In the genomic region with DNA sequence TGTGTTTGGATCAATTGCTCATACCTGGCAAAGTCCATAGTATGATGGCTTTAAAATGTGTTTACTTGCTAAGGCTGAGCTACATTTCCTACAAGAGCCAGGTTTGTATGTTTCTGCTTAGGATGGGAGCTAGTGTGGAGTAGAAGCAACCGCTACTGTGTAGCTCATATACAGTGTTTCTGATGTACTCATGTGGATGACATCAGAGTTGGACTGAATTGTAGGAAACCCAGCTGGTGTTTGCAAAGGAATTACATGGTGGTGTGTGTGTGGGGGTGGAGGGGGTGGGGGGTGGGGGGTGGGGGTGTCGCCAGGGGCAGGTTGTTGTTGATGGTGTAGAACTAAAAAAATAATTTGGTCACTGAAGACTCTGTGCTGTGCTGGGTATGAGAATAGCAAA, we compare ENCODE assay signal across 29 mouse cellular contexts.
"Had no signal": no experiment of that assay in that cellular context is flagged by ENCODE, and none has a peak within 500 bp of the region (broad histone marks: within the 10 kb centered on the region; RNA-seq: fewer than 3 reads in every experiment).

No protein-coding gene starts in this region.

- H3K9ac ChIP-seq: heart, embryonic 13.5 days; heart, embryonic 15.5 days; hindbrain, embryonic 13.5 days; hindbrain, embryonic 15.5 days; kidney, embryonic 15.5 days; limb, embryonic 13.5 days; limb, embryonic 15.5 days; liver, embryonic 12.5 days; liver, embryonic 14.5 days had no signal

- H3K4me2 ChIP-seq: heart, embryonic 11.5 days; heart, embryonic 13.5 days; heart, embryonic 15.5 days; hindbrain, embryonic 13.5 days; hindbrain, embryonic 15.5 days; kidney, embryonic 15.5 days; limb, embryonic 13.5 days; limb, embryonic 15.5 days; liver, embryonic 12.5 days had no signal

- H3K4me3 ChIP-seq: gastrocnemius, adult 2 months; heart, adult 2 months; heart, embryonic 13.5 days; heart, embryonic 15.5 days; hindbrain, embryonic 10.5 days; hindbrain, embryonic 13.5 days; hindbrain, embryonic 15.5 days; kidney, embryonic 15.5 days; limb, embryonic 13.5 days; limb, embryonic 15.5 days; liver, embryonic 12.5 days had no signal

- H3K36me3 ChIP-seq: heart, embryonic 13.5 days; heart, embryonic 15.5 days; hindbrain, embryonic 10.5 days; hindbrain, embryonic 13.5 days; hindbrain, embryonic 15.5 days; kidney, embryonic 15.5 days; limb, embryonic 13.5 days; limb, embryonic 15.5 days; liver, embryonic 12.5 days had no signal

- H3K9me3 ChIP-seq: heart, embryonic 13.5 days; heart, embryonic 15.5 days; hindbrain, embryonic 10.5 days; hindbrain, embryonic 13.5 days; hindbrain, embryonic 15.5 days; kidney, embryonic 15.5 days; limb, embryonic 13.5 days; limb, embryonic 15.5 days; liver, embryonic 12.5 days had no signal

- ATAC-seq: hindbrain, postnatal 0 days; intestine, embryonic 16.5 days; liver, embryonic 12.5 days had no signal

- H3K27ac ChIP-seq: gastrocnemius, adult 2 months; heart, adult 2 months; heart, embryonic 13.5 days; heart, embryonic 15.5 days; hindbrain, embryonic 10.5 days; hindbrain, embryonic 13.5 days; hindbrain, embryonic 15.5 days; hindbrain, postnatal 0 days; kidney, embryonic 15.5 days; kidney, postnatal 0 days; limb, embryonic 13.5 days; limb, embryonic 15.5 days; liver, embryonic 12.5 days; liver, embryonic 14.5 days had no signal

- DNase-seq: gastrocnemius, adult 2 months; gastrocnemius, postnatal 10 days; gastrocnemius, postnatal 25 days; heart, adult 2 months; heart, postnatal 14 days; heart, postnatal 36 days; kidney, adult 11 months; kidney, adult 2 months; kidney, adult 9 months; kidney, postnatal 14 days; kidney, postnatal 36 days; layer of hippocampus, adult 9-11 months; layer of hippocampus, postnatal 36 days; left cerebral cortex, postnatal 4 days; lung, adult 18-20 months had no signal

- H3K4me1 ChIP-seq: heart, embryonic 13.5 days; heart, embryonic 15.5 days; hindbrain, embryonic 10.5 days; hindbrain, embryonic 13.5 days; hindbrain, embryonic 15.5 days; kidney, embryonic 15.5 days; limb, embryonic 13.5 days; limb, embryonic 15.5 days; liver, embryonic 12.5 days had no signal

- H3K27me3 ChIP-seq: heart, embryonic 13.5 days; heart, embryonic 15.5 days; hindbrain, embryonic 13.5 days; hindbrain, embryonic 15.5 days; kidney, embryonic 15.5 days; limb, embryonic 13.5 days; limb, embryonic 15.5 days; liver, embryonic 12.5 days had no signal
